Mouse (Mus musculus) spleen, postnatal 4 days (tissue): ENCODE results near the gene Vamp8.
A peak's percentile ranks its signal among the peaks of the same experiment; 100 is the strongest.

Experiments used
- DNase-seq, 2 experiments: peaks; one replicate each; pipeline ENCODE4 v3.0.0; 2022; ENCODE audit warnings: low spot score in 2 of 2

The Vamp8 gene

GRCm38 (mm10) chr6:72389941-72390771 lies at the start of gene Vamp8:
Vamp8 (minus strand) TSS chr6:72390703.
- DNase-seq: peak; percentile 73 to 89

GRCm38 (mm10) chr6:72439355-72440185 lies 49.1 kb upstream of the Vamp8 start, which contains the start of gene Mat2a:
Mat2a (minus strand) TSS chr6:72439558.
- DNase-seq: peak; percentile 92 to 96

GRCm38 (mm10) chr6:72438862-72439354 lies 48.4 kb upstream of the Vamp8 start:
- DNase-seq: peak; percentile 83 to 92

- DNase-seq: no peak
These were observed 47.7 kb upstream of the Vamp8 start for GRCm38 (mm10) chr6:72438226-72438625.

- no peak for DNase-seq
These were observed 41.6 kb upstream of the Vamp8 start for GRCm38 (mm10) chr6:72432153-72432552.

GRCm38 (mm10) chr6:72430989-72431921 lies 40.8 kb upstream of the Vamp8 start:
- no peak for DNase-seq

- no peak for DNase-seq
These were observed 38.7 kb upstream of the Vamp8 start for GRCm38 (mm10) chr6:72429061-72429842.

GRCm38 (mm10) chr6:72428036-72428435 lies 37.5 kb upstream of the Vamp8 start:
- peak; percentile 68 to 87 for DNase-seq

GRCm38 (mm10) chr6:72425646-72426045 lies 35.1 kb upstream of the Vamp8 start:
- DNase-seq: peak in 1 of 2 experiments; percentile 58

- no peak for DNase-seq
These were observed 30.4 kb upstream of the Vamp8 start for GRCm38 (mm10) chr6:72420901-72421300.

GRCm38 (mm10) chr6:72419806-72420205 lies 29.3 kb upstream of the Vamp8 start:
- no peak for DNase-seq

- no peak for DNase-seq
These were observed 27.8 kb upstream of the Vamp8 start for GRCm38 (mm10) chr6:72418279-72418678.

GRCm38 (mm10) chr6:72415964-72416772 lies 25.7 kb upstream of the Vamp8 start:
- DNase-seq: no peak

- DNase-seq: no peak
These were observed 24.7 kb upstream of the Vamp8 start for GRCm38 (mm10) chr6:72415181-72415580.

GRCm38 (mm10) chr6:72414076-72414756 lies 23.7 kb upstream of the Vamp8 start, which contains the start of gene Ggcx:
Ggcx (plus strand) TSS chr6:72414308.
- peak; percentile 92 to 96 for DNase-seq

GRCm38 (mm10) chr6:72410518-72410917 lies 20.0 kb upstream of the Vamp8 start:
- no peak for DNase-seq

- no peak for DNase-seq
These were observed 19.5 kb upstream of the Vamp8 start for GRCm38 (mm10) chr6:72410003-72410402.

- peak; percentile 72 to 87 for DNase-seq
These were observed 19.1 kb upstream of the Vamp8 start for GRCm38 (mm10) chr6:72409567-72409966.

- DNase-seq: peak; percentile 85 to 93
These were observed 16.6 kb upstream of the Vamp8 start for GRCm38 (mm10) chr6:72407119-72407518.
